Mouse (Mus musculus): ENCODE results near the gene Dnaja2.

- TF ChIP-seq CTCF (IDR thresholded peaks at IDR 0.05; ENCODE audit: borderline replicate concordance, extremely low read depth, insufficient read depth, insufficient read length) = 0 out of 2 replicates have a peak, but pooled peaks have one; percentile 7
- peak; percentile 74; the same call in 1 of the 2 replicates for TF ChIP-seq POLR2A (IDR thresholded peaks at IDR 0.05; ENCODE audit: borderline replicate concordance, extremely low read depth, insufficient read depth, insufficient read length, poor library complexity, severe bottlenecking)
Observed at GRCm38 (mm10) chr8:85492125-85492875, 62.8 kb downstream of the Dnaja2 start, which contains the start of gene Gpt2.

All from brain, embryonic 14.5 days (tissue).